Mouse (Mus musculus) megakaryocyte-erythroid progenitor cell, adult 5-6 weeks (primary cell): ENCODE measurements around the gene Kctd14. TPM values are rescaled to one million over a fixed set of nuclear protein-coding genes. Genes with fewer than 3 reads are reported as not detected.
"Not testable (repeated sequence)": the region's sequence is repeated elsewhere in the genome, so short reads cannot be mapped to it uniquely, and the experiment has no call there.

Source experiments
- ATAC-seq: replicated peaks from 2 replicates; pipeline ENCODE4 v1.8.0; 2016; ENCODE audit warnings: mild to moderate bottlenecking, inconsistent platforms; ENCODE audit not compliant: severe bottlenecking, poor library complexity, low FRiP score, low TSS enrichment
- total RNA-seq, 2 experiments: library from RNA; stranded (forward) in 1 of 2; stranded (reverse) in 1 of 2; fragments of 200-1000, 215-1000 nt in 1 of 2; fragments of >200 nt in 1 of 2; fragmentation: Nextera tagmentation in 1 of 2; gene quantifications; 2 replicates each; pipeline ENCODE4 v1.2.3; 2014 to 2017

The Kctd14 gene
- total RNA-seq, 2 experiments from 2014 or later, result 4.4 to 8.5 TPM

- not testable (repeated sequence) for ATAC-seq
Observed at GRCm38 (mm10) chr7:97433517-97433916, 17.6 kb upstream of the Kctd14 start.

DNA sequence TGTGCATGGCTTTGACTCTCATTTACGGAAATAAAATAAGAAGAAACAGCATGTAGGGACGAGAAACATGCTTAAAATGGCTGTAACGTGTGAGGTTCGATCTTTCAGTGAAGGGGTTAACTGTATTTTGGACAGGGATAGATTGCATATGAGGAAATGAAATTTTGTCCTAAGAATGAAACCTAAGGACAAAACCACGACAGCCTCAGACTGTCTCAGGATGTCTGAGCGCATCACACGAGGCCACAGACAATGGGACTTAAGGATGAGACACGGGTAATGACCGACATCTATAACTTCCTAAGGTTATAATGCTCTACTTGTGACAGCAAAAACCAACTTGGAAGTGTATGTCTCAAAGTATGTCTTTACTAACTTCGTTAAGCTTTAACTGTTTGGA, 16.6 kb upstream of the Kctd14 start:
- no peak for ATAC-seq

GRCm38 (mm10) chr7:97438986-97439385, 12.1 kb upstream of the Kctd14 start:
- no peak for ATAC-seq

DNA sequence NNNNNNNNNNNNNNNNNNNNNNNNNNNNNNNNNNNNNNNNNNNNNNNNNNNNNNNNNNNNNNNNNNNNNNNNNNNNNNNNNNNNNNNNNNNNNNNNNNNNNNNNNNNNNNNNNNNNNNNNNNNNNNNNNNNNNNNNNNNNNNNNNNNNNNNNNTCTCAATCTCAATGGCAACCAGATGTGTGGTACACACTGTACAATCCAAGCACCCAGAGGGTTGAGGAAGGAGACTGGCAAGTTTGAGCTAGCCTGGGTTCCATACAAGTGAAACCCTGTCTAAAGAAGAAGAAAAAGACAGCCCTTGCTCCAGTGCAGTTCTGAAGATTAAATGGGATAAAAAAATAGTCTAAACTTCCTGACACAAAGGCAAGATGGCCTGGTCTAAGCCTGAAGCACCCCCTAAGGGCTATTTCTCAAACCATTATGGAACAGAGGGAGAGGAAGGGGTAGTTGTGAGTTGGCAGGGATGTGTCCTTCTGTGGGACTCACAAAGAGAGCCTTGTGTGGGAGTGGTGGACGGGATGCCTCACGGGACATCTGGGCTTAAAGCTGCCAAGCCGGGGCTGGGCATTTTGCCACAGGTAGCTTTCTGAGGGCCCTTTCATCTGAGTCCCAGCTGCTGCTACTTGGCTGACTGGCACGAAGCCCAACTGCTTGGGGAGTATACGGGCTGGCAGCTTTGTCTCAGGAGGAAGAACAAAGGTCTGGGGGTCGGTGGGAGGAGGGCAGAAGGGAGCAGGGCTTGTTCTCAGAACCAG, 4.8 kb upstream of the Kctd14 start:
- ATAC-seq, result peak; percentile 86

GRCm38 (mm10) chr7:97447050-97447531, 4.0 kb upstream of the Kctd14 start:
- no peak for ATAC-seq

DNA sequence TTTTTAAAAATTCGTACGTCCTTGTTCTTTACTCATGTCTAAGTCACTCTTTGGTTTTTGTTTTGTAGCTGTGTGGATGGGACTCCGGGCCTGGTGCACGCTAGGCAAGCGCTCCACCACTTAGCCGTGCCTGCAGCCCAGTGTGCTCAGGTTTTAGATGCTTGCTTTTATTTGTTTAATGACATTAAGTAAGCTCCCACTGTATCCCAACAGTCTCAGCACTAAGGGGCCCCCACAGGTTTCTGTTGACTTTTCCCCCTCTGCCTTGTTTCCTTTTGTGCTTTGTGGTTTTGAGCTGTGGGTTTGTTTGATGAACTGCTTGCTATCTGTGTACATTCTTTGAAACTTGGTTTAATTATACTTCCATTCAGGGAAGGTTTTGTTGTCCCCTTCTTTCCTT, 1.1 kb downstream of the Kctd14 start:
- no peak for ATAC-seq

DNA sequence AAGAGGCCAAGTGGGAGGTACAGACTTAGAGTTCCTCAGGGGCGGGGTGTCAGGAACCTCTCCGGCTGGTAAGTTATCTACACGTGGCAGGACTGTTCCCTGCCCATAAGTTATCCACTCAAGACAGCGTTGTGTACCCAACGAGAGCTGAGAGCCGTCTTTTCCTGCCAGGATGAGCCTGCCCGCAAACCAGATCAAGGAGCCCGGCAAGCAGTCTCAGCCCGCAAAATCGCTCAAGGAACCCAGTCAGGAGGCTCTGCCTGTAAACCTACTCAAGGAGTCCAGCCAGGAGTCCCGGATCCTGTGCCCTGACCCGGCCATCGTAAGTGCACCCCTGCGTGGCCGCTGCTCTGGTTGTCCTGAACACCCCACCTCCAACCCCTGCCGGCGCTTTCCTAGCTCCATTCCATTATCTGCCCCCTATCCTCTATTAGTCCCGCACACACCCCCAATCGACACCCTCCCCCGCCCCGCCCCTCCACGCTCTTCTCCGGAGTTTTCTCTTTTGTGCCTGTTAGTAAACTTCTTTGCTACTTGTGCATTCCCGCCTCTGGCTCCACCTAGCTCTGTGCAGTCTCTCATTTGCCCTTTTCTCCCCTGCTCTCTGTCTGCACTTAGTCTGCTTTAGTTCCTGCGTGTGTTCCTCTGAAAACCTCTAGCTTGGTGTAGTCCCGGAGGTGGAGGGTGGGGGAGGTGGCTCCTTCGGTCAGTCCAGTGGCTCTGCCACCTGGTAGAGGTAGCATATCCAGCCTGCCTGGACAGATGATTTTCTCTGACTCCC, 2.2 kb downstream of the Kctd14 start:
- ATAC-seq, result peak; percentile 96

- no peak for ATAC-seq
Observed at GRCm38 (mm10) chr7:97454795-97455194, 3.7 kb downstream of the Kctd14 start.

- no peak for ATAC-seq
Observed at GRCm38 (mm10) chr7:97455577-97455976, 4.5 kb downstream of the Kctd14 start.

DNA sequence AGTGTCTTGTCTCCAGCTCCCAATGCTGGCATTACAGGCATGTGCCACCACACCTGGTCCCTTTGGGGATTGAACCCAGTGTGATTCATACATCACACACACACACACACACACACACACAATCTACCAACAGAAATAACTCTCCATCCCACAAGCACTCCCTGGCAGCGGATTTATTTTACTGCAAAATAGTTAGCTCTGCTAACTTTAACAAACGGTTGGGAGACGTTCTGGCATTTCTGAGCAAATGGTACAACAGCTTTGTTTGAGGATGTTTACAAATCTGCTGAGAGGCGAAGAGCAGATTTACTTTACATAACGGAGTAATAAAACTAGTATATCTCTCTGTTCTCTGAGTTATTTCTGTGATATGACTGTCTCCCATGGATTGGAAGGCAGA, 21.9 kb downstream of the Kctd14 start:
- no peak for ATAC-seq

DNA sequence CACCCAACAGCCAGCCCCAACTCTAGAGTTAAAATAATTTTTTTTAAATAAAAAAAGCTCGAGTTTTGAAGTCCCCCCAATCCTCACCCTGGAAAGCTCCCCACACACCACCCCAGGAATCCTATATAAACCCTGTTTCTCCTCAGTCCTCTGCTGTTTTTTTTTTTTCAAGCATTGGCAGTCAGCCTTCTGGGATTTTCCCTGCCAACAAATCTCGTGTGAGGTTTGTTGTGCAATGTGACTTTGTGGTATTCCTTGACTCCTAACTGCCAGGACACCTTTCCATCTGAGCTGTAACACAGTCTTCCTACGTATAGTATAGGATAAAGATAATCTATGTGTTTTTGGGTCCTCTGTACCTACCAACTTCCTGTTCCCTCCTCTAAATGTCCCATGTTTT, 28.2 kb downstream of the Kctd14 start:
- ATAC-seq, result no peak

- no peak for ATAC-seq
Observed at GRCm38 (mm10) chr7:97480290-97480689, 29.2 kb downstream of the Kctd14 start.

DNA sequence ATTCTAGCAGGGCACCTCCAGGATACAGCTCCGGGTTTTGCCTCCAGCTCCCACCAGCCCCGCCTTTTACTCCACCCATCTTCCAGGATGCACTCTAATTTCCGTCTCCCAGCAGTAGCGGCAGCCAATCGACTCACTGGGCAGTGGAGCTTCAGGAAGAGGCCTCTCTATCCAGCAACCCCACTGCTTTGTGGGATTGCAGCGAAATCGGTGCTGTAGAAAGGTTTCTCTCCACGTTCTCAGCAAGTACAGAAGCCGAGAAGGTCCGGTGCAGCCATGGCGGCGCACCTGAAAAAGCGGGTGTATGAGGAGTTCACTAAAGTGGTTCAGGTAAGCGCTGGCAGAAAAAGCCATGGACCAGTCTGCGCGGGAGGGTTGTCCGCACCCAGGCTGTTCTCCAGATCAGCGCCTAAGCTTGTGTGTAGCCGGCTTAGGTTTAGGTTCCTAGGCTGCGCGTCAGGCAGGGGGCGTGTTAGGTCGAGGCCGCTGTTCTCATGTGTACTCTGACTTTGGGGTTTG, 29.8 kb downstream of the Kctd14 start, which contains the start of gene Ints4:
TSS of gene Ints4 (plus strand) at position 136 of the 519 bp plus-strand sequence.
- ATAC-seq, result peak; percentile 99

DNA sequence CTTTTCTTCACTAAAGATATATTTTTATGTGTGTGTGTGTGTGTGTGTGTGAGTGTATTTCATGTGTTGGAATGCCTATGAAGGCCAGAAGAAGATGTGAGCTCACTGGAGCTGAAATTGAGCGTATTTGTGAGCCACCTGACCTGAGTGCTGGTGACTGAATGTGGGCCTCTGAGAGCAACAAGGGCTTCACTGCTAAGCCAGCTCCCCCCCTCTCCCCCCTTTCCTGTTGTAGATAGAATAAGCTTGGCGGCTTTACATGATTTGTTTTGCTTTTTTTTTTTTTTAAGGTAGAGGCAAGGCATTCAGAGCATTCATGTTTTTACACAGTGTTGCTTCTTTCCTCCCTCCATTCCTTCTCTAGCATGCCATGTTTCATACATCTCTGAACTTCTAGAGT, 32.3 kb downstream of the Kctd14 start:
- ATAC-seq, result no peak

DNA sequence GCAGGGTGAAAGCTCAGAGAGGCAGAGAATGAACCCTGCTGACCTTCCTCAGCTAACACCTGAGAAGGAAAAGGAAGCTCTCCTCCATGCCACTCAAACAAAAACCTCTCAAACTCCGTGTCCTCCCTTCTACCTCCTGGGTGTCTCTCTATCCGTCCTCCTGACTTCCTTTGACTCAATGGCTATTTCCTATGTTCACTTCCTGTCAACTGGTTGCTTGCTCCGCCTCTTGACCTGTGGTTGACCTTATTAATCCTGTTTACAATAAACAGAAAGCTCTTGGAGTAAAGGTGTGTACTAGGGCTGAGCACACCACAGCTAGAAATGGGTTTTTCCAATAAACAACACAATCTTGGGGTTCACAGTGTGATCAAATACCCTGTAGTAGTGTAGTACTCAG, 40.0 kb downstream of the Kctd14 start:
- no peak for ATAC-seq

DNA sequence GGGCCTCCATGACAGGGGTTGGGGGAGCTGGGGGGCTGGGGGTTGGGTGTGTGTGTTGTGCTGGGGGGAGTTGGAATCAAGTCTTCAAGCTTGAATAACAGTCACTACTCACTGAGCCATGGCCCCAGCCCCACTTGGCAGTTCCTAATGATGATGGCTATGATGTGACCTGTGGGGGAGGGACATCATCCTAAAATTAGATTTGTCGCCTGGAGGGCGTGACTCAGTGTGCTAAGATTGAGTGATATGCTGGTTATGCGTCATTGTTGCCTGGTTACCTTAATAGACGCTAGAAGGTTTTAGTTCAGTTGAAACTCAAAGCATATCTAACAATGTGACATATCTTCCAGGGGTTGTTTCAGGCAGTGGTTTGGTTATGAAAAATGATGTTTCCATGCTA, 41.3 kb downstream of the Kctd14 start:
- no peak for ATAC-seq

GRCm38 (mm10) chr7:97495052-97495451, 43.9 kb downstream of the Kctd14 start:
- ATAC-seq, result no peak

- ATAC-seq, result no peak
Observed at GRCm38 (mm10) chr7:97500555-97501209, 49.6 kb downstream of the Kctd14 start.
